Comparison of ENCODE assay signal across 7 mouse cellular contexts in the genomic region with DNA sequence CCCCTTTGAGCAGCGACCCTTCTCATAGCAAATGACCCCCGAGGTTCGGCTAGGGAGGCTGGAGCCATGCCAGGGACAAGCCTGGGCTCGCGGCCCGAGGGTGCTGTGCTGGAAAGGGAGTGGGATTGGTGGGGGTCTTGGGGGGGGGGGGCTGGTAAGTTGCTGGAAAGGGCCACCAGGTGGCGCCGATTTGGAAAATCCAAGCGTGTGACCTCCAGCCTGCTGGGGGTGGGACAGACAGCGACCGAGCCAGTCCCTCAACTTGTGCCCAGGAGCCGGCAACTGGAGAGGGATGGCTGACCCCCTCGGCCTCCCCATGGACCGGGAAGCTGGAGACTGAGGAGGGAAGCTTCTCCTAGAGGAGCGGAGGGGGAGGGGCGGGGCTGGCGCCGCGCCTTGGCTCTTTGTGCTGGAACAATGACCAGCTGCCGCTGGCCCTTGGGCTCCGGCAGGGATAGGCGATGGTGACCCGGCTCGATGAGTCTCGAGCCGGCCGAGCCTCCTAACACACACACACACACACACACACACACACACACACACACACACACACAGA. TPM values are rescaled to one million over a fixed set of nuclear protein-coding genes. Genes with fewer than 3 reads are reported as not detected.
DNase-seq lines count a peak whose midpoint lies in the region; ATAC-seq and TF ChIP-seq lines count a peak whose summit lies in the region.

No protein-coding gene starts in this region.

- no peak for TF ChIP-seq POLR2A in cortical plate, adult 2 months (IDR thresholded peaks at IDR 0.05; ENCODE audit: extremely low read depth, insufficient read depth, low read length)

- WGBS in limb, embryonic 12.5 days, result under 1% methylated on average over 15 of the region's 27 CpGs
- under 1% methylated on average over 25 of the region's 27 CpGs for WGBS in midbrain, embryonic 15.5 days
- 0% methylated on average over 22 of the region's 27 CpGs for WGBS in stomach, embryonic 16.5 days

- peak overlapping the region; percentile 83 for H3K4me2 ChIP-seq in limb, embryonic 12.5 days
- peak overlapping the region; percentile 87 for H3K4me2 ChIP-seq in midbrain, embryonic 15.5 days
- peak overlapping the region; percentile 94 for H3K4me2 ChIP-seq in stomach, embryonic 16.5 days (ENCODE audit: low read depth, low read length)

- H3K9me3 ChIP-seq in limb, embryonic 12.5 days, result no peaks in the 10 kb centered on the region
- H3K9me3 ChIP-seq in midbrain, embryonic 15.5 days, result no peaks in the 10 kb centered on the region
- no peaks in the 10 kb centered on the region for H3K9me3 ChIP-seq in stomach, embryonic 16.5 days (replicated peaks; ENCODE audit: control insufficient read depth, low read length)

- H3K27me3 ChIP-seq in limb, embryonic 12.5 days, result no peaks in the 10 kb centered on the region
- H3K27me3 ChIP-seq in midbrain, embryonic 15.5 days (replicated peaks), result 0 out of 2 replicates have a peak, but pooled peaks cover 3% of the 10 kb centered on the region
- no peaks in the 10 kb centered on the region for H3K27me3 ChIP-seq in stomach, embryonic 16.5 days (ENCODE audit: control insufficient read depth, insufficient read depth, low read length)

- peak; percentile 69 for DNase-seq in adrenal gland, adult 18-20 months (ENCODE audit: low spot score in 2 of 2)
- peak; percentile 84 to 93 for DNase-seq in gastrocnemius, postnatal 4 days (ENCODE audit: low spot score in 2 of 2)
- DNase-seq in kidney, adult 11 months, result peak; percentile 85

- peaks cover 5% of the 10 kb centered on the region for H3K4me1 ChIP-seq in cortical plate, adult 2 months (ENCODE audit: control insufficient read depth, insufficient read depth, low read length)
- H3K4me1 ChIP-seq in limb, embryonic 12.5 days (replicated peaks), result peaks cover 75% of the 10 kb centered on the region
- H3K4me1 ChIP-seq in midbrain, embryonic 15.5 days, result peaks cover 53% of the 10 kb centered on the region
- peaks cover 57% of the 10 kb centered on the region for H3K4me1 ChIP-seq in stomach, embryonic 16.5 days (ENCODE audit: control insufficient read depth, insufficient read depth, low read length)

- TF ChIP-seq CTCF in cortical plate, adult 2 months (IDR thresholded peaks at IDR 0.05; ENCODE audit: extremely low read depth, insufficient read depth, low read length), result peak; percentile 14; the same call in 1 of the 2 replicates

- H3K4me3 ChIP-seq in cortical plate, adult 2 months (ENCODE audit: insufficient read depth, low read length), result peak overlapping the region; percentile 58
- peak overlapping the region; percentile 75 for H3K4me3 ChIP-seq in limb, embryonic 12.5 days (replicated peaks)
- H3K4me3 ChIP-seq in midbrain, embryonic 15.5 days, result peak overlapping the region; percentile 74
- H3K4me3 ChIP-seq in stomach, embryonic 16.5 days (replicated peaks; ENCODE audit: low read length), result peak overlapping the region; percentile 55

- peak overlapping the region; percentile 100 for H3K27ac ChIP-seq in cortical plate, adult 2 months (ENCODE audit: insufficient read depth, low read length)
- H3K27ac ChIP-seq in limb, embryonic 12.5 days, result peak overlapping the region; percentile 98
- peak overlapping the region; percentile 93 for H3K27ac ChIP-seq in midbrain, embryonic 15.5 days
- peak overlapping the region; percentile 99 for H3K27ac ChIP-seq in stomach, embryonic 16.5 days (ENCODE audit: low read length)

- peak overlapping the region; percentile 93 for H3K9ac ChIP-seq in limb, embryonic 12.5 days (replicated peaks)
- peak overlapping the region; percentile 65 for H3K9ac ChIP-seq in midbrain, embryonic 15.5 days
- peak overlapping the region; percentile 81 for H3K9ac ChIP-seq in stomach, embryonic 16.5 days (ENCODE audit: low read length)

- no peak for ATAC-seq in limb, embryonic 12.5 days (ENCODE audit: insufficient number of reproducible peaks, insufficient read depth, low FRiP score, low TSS enrichment, low read depth)
- peak; percentile 69 for ATAC-seq in midbrain, embryonic 15.5 days (replicated peaks)
- ATAC-seq in stomach, embryonic 16.5 days (ENCODE audit: insufficient read depth, low FRiP score), result peak; percentile 45

- peaks cover 19% of the 10 kb centered on the region for H3K36me3 ChIP-seq in limb, embryonic 12.5 days
- H3K36me3 ChIP-seq in midbrain, embryonic 15.5 days (replicated peaks), result no peaks in the 10 kb centered on the region
- H3K36me3 ChIP-seq in stomach, embryonic 16.5 days (ENCODE audit: control insufficient read depth, insufficient read depth, low read length), result 0 out of 2 replicates have a peak, but pooled peaks cover 3% of the 10 kb centered on the region

RNA-seq across cellular contexts. Expression of a gene that starts 3.1 kb away (rescaled TPM):
- total RNA-seq in adrenal gland, adult 18-20 months (2021), result 10 to 100 TPM; 70.6 to 72.7 TPM
- polyA plus RNA-seq in cortical plate, adult 2 months (2012; rRNA removed), result 39.3 and 40.1 TPM in 2 replicates
- total RNA-seq in gastrocnemius, postnatal 4 days (2021), result 10 to 100 TPM; 58.5 to 59.4 TPM
- 105 TPM in 2 replicates for polyA plus RNA-seq in limb, embryonic 12.5 days (2016; fragmentation: Nextera tagmentation; extraction: Ambion mirVana)
- polyA plus RNA-seq in midbrain, embryonic 15.5 days (2015; fragmentation: Nextera tagmentation; extraction: Ambion mirVana), result 25.2 and 28.6 TPM in 2 replicates
- 27.7 and 36.0 TPM in 2 replicates for polyA plus RNA-seq in stomach, embryonic 16.5 days (2015; fragmentation: Nextera tagmentation; extraction: Ambion mirVana)

RNA-seq across cellular contexts. Expression of a gene that starts 11.1 kb away (rescaled TPM):
- 10 to 100 TPM; 45.2 to 48.3 TPM for total RNA-seq in adrenal gland, adult 18-20 months (2021)
- polyA plus RNA-seq in cortical plate, adult 2 months (2012; rRNA removed), result 68.3 and 70.8 TPM in 2 replicates
- 10 to 100 TPM; 34.8 to 37.5 TPM for total RNA-seq in gastrocnemius, postnatal 4 days (2021)
- polyA plus RNA-seq in limb, embryonic 12.5 days (2016; fragmentation: Nextera tagmentation; extraction: Ambion mirVana), result 77.5 and 78.5 TPM in 2 replicates
- 86.9 and 88.0 TPM in 2 replicates for polyA plus RNA-seq in midbrain, embryonic 15.5 days (2015; fragmentation: Nextera tagmentation; extraction: Ambion mirVana)
- polyA plus RNA-seq in stomach, embryonic 16.5 days (2015; fragmentation: Nextera tagmentation; extraction: Ambion mirVana), result 62.2 and 64.9 TPM in 2 replicates

RNA-seq across cellular contexts. Expression of a gene that starts 11.8 kb away (rescaled TPM):
- 10 to 100 TPM; 24.7 to 30.5 TPM for total RNA-seq in adrenal gland, adult 18-20 months (2021)
- 10.5 and 10.7 TPM in 2 replicates for polyA plus RNA-seq in cortical plate, adult 2 months (2012; rRNA removed)
- 10 to 100 TPM; 14.6 to 14.9 TPM for total RNA-seq in gastrocnemius, postnatal 4 days (2021)
- polyA plus RNA-seq in limb, embryonic 12.5 days (2016; fragmentation: Nextera tagmentation; extraction: Ambion mirVana), result 27.8 and 27.9 TPM in 2 replicates
- polyA plus RNA-seq in midbrain, embryonic 15.5 days (2015; fragmentation: Nextera tagmentation; extraction: Ambion mirVana), result 15.9 and 17.2 TPM in 2 replicates
- 17.1 and 17.2 TPM in 2 replicates for polyA plus RNA-seq in stomach, embryonic 16.5 days (2015; fragmentation: Nextera tagmentation; extraction: Ambion mirVana)

RNA-seq across cellular contexts. Expression of a gene that starts 28.2 kb away (rescaled TPM):
- under 1 TPM; 0.13 to 0.48 TPM for total RNA-seq in adrenal gland, adult 18-20 months (2021)
- 7.5 and 8.8 TPM in 2 replicates for polyA plus RNA-seq in cortical plate, adult 2 months (2012; rRNA removed)
- total RNA-seq in gastrocnemius, postnatal 4 days (2021), result 1 to 10 TPM; 1.2 to 2.0 TPM
- 0.20 and 0.56 TPM in 2 replicates for polyA plus RNA-seq in limb, embryonic 12.5 days (2016; fragmentation: Nextera tagmentation; extraction: Ambion mirVana)
- polyA plus RNA-seq in midbrain, embryonic 15.5 days (2015; fragmentation: Nextera tagmentation; extraction: Ambion mirVana), result 3.2 and 4.1 TPM in 2 replicates
- 0.21 and 0.48 TPM in 2 replicates for polyA plus RNA-seq in stomach, embryonic 16.5 days (2015; fragmentation: Nextera tagmentation; extraction: Ambion mirVana)

RNA-seq across cellular contexts. Expression of a gene that starts 28.4 kb away (rescaled TPM):
- total RNA-seq in adrenal gland, adult 18-20 months (2021), result 1 to 10 TPM; 4.1 to 5.5 TPM
- 26.5 and 27.8 TPM in 2 replicates for polyA plus RNA-seq in cortical plate, adult 2 months (2012; rRNA removed)
- total RNA-seq in gastrocnemius, postnatal 4 days (2021), result 1 to 10 TPM; 2.5 to 3.4 TPM
- 6.5 and 6.9 TPM in 2 replicates for polyA plus RNA-seq in limb, embryonic 12.5 days (2016; fragmentation: Nextera tagmentation; extraction: Ambion mirVana)
- polyA plus RNA-seq in midbrain, embryonic 15.5 days (2015; fragmentation: Nextera tagmentation; extraction: Ambion mirVana), result 17.1 and 20.4 TPM in 2 replicates
- polyA plus RNA-seq in stomach, embryonic 16.5 days (2015; fragmentation: Nextera tagmentation; extraction: Ambion mirVana), result 4.6 and 5.5 TPM in 2 replicates
